Mouse (Mus musculus): ENCODE measurements around the gene Chst12.
A peak's percentile ranks its signal among the peaks of the same experiment; 100 is the strongest.

Gene Chst12

GRCm38 (mm10) chr5:140572611-140573010 lies 67.3 kb downstream of the Chst12 start:
- peak; percentile 51 to 62 for DNase-seq

All from kidney, postnatal 36 days (tissue).